Mouse (Mus musculus): ENCODE measurements around the gene Ctnna3.

DNA sequence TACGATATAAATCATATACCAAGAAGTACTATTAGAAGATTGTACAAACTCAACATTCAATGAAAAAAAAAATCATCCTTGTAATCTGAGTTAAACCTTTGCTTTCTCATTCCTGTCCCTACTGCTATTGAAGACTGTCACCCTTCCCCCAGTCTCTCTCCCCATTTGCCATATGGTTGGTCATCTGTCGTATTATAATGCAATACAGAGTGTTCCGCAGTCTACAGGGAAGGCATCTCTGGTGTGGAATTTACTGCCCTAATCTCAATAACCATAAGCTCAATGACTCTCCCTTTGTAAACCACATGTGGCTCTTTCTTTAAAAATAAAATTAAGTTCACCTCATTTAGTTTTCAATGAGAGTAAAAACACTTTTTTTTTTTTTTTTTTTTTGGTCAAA lies 1113.7 kb downstream of the Ctnna3 start:
- TF ChIP-seq CTCF (IDR thresholded peaks at IDR 0.05; ENCODE audit: control insufficient read depth, insufficient read depth, low read length) (no peak), POLR2A (IDR thresholded peaks at IDR 0.05; ENCODE audit: borderline replicate concordance, control insufficient read depth, low read depth, low read length) (no peak)

Data from bone marrow, adult 2 months (tissue).